8 mouse cellular contexts compared by ENCODE assay signal in the genomic region with DNA sequence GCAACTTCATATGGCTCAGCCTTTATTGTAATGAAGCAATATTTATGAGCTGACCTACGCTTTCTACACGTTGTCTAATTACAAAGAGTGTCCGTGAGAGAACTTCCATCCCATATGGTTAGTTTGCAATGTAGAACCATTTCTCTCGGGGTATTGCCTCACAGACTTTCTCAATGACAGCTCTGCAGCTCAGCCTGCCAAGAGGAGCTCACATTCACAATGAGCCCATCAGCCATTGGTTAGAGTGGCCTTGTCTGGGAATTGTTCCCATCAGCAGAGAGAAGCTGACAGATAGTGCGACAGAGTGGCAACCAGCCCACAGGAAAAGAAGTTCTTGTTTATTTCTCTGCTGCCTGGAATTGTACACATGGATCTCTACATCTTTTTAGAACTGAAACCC.
DNase-seq lines count a peak whose midpoint lies in the region; ATAC-seq and TF ChIP-seq lines count a peak whose summit lies in the region.

No protein-coding gene starts in this region.

- no peak for ATAC-seq in midbrain, embryonic 14.5 days (ENCODE audit: low FRiP score, low TSS enrichment)
- no peak for ATAC-seq in midbrain, embryonic 11.5 days (ENCODE audit: low FRiP score)
- ATAC-seq in megakaryocyte progenitor cell, adult 5-6 weeks (replicated peaks; ENCODE audit: poor library complexity), result peak; percentile 40
- ATAC-seq in megakaryocyte, adult 5-6 weeks (ENCODE audit: poor library complexity, severe bottlenecking), result no peak

- no peaks in the 10 kb centered on the region for H3K4me1 ChIP-seq in midbrain, embryonic 14.5 days (ENCODE audit: control insufficient read depth, insufficient read depth, low read length)
- H3K4me1 ChIP-seq in midbrain, embryonic 11.5 days (ENCODE audit: control insufficient read depth, insufficient read depth, low read length), result no peaks in the 10 kb centered on the region

- no peak for TF ChIP-seq CTCF in layer of hippocampus, adult 2 months (conservative IDR thresholded peaks at IDR 0.05)

- DNase-seq in midbrain, embryonic 14.5 days, result peak; percentile 38
- DNase-seq in midbrain, embryonic 11.5 days (ENCODE audit: low spot score, missing footprints), result no peak
- DNase-seq in frontal cortex, adult 2 months (ENCODE audit: extremely low spot score in 1 of 2, low spot score in 1 of 2), result peak; percentile 42 to 68
- peak; percentile 71 to 86 for DNase-seq in layer of hippocampus, adult 2 months (ENCODE audit: low spot score in 2 of 2)
- no peak for DNase-seq in c-Kit-positive CD71-positive TER-119-positive erythroid progenitor cells, embryonic 14.5 days (ENCODE audit: low spot score)
- DNase-seq in spleen, postnatal 14 days (ENCODE audit: low spot score in 2 of 2), result no peak

- WGBS in midbrain, embryonic 14.5 days, result 75% methylated on average over 5 of the region's 5 CpGs
- 88% methylated on average over 5 of the region's 5 CpGs for WGBS in midbrain, embryonic 11.5 days

- H3K27me3 ChIP-seq in midbrain, embryonic 14.5 days (ENCODE audit: control insufficient read depth, insufficient read depth, low read length), result no peaks in the 10 kb centered on the region
- no peaks in the 10 kb centered on the region for H3K27me3 ChIP-seq in midbrain, embryonic 11.5 days (ENCODE audit: control insufficient read depth, insufficient read depth, low read length)

- no peaks in the 10 kb centered on the region for H3K9me3 ChIP-seq in midbrain, embryonic 14.5 days (ENCODE audit: control insufficient read depth, low read length)
- H3K9me3 ChIP-seq in midbrain, embryonic 11.5 days (ENCODE audit: control insufficient read depth, low read length), result no peaks in the 10 kb centered on the region

- no peak overlapping the region for H3K9ac ChIP-seq in midbrain, embryonic 14.5 days (replicated peaks; ENCODE audit: low read length)
- H3K9ac ChIP-seq in midbrain, embryonic 11.5 days (ENCODE audit: low read length), result no peak overlapping the region

- H3K4me2 ChIP-seq in midbrain, embryonic 14.5 days (ENCODE audit: low read length), result no peak overlapping the region
- H3K4me2 ChIP-seq in midbrain, embryonic 11.5 days, result no peak overlapping the region

- no peaks in the 10 kb centered on the region for H3K36me3 ChIP-seq in midbrain, embryonic 14.5 days (ENCODE audit: control insufficient read depth, insufficient read depth, low read length)
- H3K36me3 ChIP-seq in midbrain, embryonic 11.5 days (ENCODE audit: control insufficient read depth, insufficient read depth, low read length), result no peaks in the 10 kb centered on the region

- no peak overlapping the region for H3K27ac ChIP-seq in midbrain, embryonic 14.5 days (replicated peaks; ENCODE audit: low read depth, low read length)
- H3K27ac ChIP-seq in midbrain, embryonic 11.5 days (ENCODE audit: low read depth, low read length), result no peak overlapping the region
- H3K27ac ChIP-seq in layer of hippocampus, adult 2 months, result no peak overlapping the region

- no peak overlapping the region for H3K4me3 ChIP-seq in midbrain, embryonic 14.5 days (replicated peaks; ENCODE audit: low read depth, low read length)
- H3K4me3 ChIP-seq in midbrain, embryonic 11.5 days (ENCODE audit: low read depth, low read length), result no peak overlapping the region
- H3K4me3 ChIP-seq in layer of hippocampus, adult 2 months, result no peak overlapping the region

Comparison
In these comparisons a context has a peak if more than half of its experiments do, and no peak if none do; other contexts are left out.
1. DNase-seq: peak in midbrain, embryonic 14.5 days (single experiment), frontal cortex, adult 2 months (2 of 2) and layer of hippocampus, adult 2 months (2 of 2); none in midbrain, embryonic 11.5 days (single experiment), c-Kit-positive CD71-positive TER-119-positive erythroid progenitor cells, embryonic 14.5 days (single experiment) and spleen, postnatal 14 days (0 of 2).